Mouse (Mus musculus): ENCODE results near the gene Tfg.
A peak's percentile ranks its signal among the peaks of the same experiment; 100 is the strongest.

Tfg gene

GRCm38 (mm10) chr16:56717224-56718200 lies at the start of gene Tfg:
TSS of gene Tfg (minus strand) at chr16:56717450.
- DNase-seq (ENCODE audit: low spot score), result peak; percentile 98

GRCm38 (mm10) chr16:56729060-56729459 lies 11.8 kb upstream of the Tfg start:
- no peak for DNase-seq (ENCODE audit: low spot score)

GRCm38 (mm10) chr16:56724927-56725326 lies 7.7 kb upstream of the Tfg start:
- DNase-seq (ENCODE audit: low spot score), result no peak

DNA sequence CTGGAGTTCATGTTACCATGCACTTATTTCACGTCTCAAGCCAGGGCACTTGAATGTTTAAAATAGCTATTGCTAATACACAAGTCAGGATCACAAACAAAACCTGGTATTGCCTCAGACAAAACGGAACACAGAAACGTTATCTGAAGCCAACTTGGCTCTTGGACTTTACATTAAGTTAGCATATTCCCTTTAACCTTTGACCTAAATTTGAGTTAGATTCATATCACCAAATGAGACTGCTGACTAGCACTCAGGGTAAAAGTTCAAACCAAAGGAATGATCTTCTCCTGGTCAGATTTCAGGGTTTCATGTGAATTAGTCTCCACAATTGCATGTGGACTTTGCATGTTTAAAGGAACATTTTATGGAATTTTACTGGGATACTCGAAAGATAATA lies 5.1 kb upstream of the Tfg start:
- DNase-seq (ENCODE audit: low spot score), result no peak

GRCm38 (mm10) chr16:56719031-56719430 lies 1.8 kb upstream of the Tfg start:
- no peak for DNase-seq (ENCODE audit: low spot score)

- DNase-seq (ENCODE audit: low spot score), result no peak
Observed at GRCm38 (mm10) chr16:56716557-56717179, 582 bp downstream of the Tfg start.

DNA sequence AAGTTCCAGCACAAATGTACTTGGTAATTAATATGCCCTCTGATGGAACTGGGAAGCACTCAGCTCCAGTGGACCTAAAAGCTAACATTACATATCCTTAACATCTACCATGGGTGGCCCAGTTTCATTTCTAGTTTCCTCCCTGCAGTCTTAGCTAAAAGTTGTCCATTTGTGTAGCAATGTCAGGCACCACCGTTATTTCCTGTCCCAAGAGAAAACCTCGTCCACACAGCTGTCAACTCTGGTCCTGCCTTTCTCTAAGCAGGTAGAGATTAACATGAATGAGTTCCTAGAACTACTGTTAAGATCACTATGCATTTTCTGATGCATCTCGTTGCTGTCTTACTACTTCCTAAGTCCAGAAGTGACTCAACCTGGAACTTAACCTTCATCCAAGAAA lies 1.6 kb downstream of the Tfg start:
- DNase-seq (ENCODE audit: low spot score), result no peak

DNA sequence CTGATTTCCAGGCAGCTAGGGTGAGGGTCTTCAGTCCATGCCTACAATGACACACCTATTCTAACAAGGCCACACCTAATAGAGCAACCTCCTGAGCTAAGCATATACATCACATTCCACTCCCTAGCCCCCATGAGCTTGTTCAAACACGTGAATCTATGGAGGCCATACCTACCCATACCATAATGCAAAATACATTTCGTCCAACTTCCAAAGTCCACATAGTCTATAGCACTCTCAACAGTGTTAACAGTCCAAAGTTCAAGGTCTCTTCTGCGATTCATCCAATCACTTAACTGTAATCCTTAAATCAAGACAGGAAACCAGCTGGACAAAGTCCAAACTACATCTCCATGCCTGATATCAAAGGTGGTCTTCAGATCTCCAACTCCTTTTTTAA lies 7.2 kb downstream of the Tfg start:
- DNase-seq (ENCODE audit: low spot score), result no peak

- DNase-seq (ENCODE audit: low spot score), result no peak
Observed at GRCm38 (mm10) chr16:56705731-56706130, 11.5 kb downstream of the Tfg start.

GRCm38 (mm10) chr16:56700898-56701297 lies 16.4 kb downstream of the Tfg start:
- DNase-seq (ENCODE audit: low spot score), result no peak

DNA sequence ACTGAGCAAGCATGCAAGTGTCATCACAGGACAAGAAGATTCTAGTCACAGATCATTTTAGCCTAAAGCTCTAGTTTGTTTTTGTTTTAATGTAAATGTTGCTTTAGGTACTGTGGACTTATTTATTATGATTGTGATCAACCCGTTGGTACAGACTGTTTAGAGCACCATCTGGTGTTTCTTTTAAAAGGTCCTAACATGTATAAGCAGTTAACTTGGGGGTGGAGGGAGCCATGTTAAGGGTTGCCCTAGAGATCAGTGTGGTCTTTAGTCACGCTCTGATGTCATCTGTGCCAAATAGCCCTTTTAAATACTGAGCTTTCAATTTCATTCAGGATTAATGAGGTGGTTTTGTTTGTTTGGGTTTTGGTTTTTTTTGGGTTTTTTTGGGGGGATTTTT lies 20.8 kb downstream of the Tfg start:
- no peak for DNase-seq (ENCODE audit: low spot score)

DNA sequence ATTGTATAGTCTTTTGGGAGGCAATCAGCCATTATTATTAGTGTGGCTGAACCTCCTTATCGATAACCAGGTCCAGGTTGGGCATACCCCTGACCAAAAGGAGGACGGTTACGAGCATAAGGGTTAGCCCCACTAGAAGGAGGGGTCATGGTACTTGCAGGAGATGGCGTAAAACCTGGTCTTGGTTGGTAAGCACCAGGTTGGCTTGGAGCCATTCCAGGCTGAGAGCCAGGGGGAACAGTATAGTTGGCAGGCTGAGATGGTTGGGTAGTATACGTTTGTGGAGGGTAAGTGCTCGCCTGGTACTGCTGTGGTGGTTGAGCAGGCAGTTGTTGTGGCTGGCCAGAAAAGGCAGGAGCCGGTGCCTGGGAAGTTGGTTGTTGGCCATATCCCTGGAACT lies 26.5 kb downstream of the Tfg start:
- no peak for DNase-seq (ENCODE audit: low spot score)

GRCm38 (mm10) chr16:56686747-56687146 lies 30.5 kb downstream of the Tfg start:
- no peak for DNase-seq (ENCODE audit: low spot score)

GRCm38 (mm10) chr16:56681010-56681645 lies 36.1 kb downstream of the Tfg start:
- DNase-seq (ENCODE audit: low spot score), result no peak

DNA sequence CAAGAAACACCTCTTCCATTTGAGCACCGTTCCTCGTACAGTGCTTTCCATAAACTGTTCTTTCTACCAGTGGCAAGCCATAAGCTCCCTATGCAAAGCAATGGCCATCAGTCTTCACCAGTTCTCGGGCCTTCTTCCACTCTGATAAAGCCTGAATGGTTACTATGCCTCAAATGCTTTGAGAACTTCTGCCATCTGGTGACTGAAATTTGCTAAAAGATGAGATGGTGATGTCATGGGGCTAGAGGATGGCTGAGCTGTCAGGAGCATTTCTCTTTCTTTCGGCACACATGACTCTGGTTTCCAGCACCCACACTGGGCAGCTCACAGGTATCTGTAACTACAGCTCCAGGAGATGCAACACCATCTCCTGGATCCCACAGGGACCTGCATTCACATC lies 40.1 kb downstream of the Tfg start:
- DNase-seq (ENCODE audit: low spot score), result peak; percentile 9

- DNase-seq (ENCODE audit: low spot score), result no peak
Observed at GRCm38 (mm10) chr16:56673420-56673819, 43.8 kb downstream of the Tfg start.

- DNase-seq (ENCODE audit: low spot score), result no peak
Observed at GRCm38 (mm10) chr16:56670941-56671340, 46.3 kb downstream of the Tfg start.

- no peak for DNase-seq (ENCODE audit: low spot score)
Observed at GRCm38 (mm10) chr16:56669520-56669919, 47.7 kb downstream of the Tfg start.

- DNase-seq (ENCODE audit: low spot score), result no peak
Observed at GRCm38 (mm10) chr16:56658866-56659265, 58.4 kb downstream of the Tfg start.

DNA sequence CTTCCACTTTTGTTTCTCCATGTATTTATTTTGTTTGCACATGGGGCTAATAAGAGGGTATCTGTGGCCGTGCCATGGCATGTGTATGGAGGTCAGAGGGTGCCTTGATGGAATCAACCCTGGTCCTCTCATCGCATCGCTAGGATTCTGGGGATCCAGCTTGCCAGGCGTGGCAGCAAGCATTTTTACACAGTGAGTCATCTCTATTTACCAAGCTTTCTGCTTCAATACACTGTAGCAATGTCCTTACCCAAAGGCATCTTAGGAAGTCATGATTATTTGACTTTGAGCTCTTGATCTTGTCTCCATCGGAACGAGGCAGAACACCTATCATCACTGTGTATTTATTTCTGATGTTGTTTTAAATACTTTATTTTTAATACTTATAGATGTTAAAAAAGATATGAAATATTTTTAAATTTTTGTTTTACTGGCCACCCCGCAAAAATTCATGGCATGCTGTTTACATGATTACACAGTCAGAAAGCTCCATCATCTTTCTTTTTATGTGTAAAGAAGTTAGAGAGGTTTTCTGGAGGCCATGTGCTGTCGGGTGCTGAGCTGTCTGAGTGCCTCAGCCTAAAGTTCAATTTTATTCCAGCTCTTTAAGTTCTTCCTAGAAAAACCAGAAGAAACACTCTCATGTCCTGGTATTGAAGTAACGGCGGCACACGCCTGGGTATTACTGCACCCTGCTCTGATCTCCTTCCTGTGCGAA lies 61.9 kb downstream of the Tfg start:
- DNase-seq (ENCODE audit: low spot score), result no peak

DNA sequence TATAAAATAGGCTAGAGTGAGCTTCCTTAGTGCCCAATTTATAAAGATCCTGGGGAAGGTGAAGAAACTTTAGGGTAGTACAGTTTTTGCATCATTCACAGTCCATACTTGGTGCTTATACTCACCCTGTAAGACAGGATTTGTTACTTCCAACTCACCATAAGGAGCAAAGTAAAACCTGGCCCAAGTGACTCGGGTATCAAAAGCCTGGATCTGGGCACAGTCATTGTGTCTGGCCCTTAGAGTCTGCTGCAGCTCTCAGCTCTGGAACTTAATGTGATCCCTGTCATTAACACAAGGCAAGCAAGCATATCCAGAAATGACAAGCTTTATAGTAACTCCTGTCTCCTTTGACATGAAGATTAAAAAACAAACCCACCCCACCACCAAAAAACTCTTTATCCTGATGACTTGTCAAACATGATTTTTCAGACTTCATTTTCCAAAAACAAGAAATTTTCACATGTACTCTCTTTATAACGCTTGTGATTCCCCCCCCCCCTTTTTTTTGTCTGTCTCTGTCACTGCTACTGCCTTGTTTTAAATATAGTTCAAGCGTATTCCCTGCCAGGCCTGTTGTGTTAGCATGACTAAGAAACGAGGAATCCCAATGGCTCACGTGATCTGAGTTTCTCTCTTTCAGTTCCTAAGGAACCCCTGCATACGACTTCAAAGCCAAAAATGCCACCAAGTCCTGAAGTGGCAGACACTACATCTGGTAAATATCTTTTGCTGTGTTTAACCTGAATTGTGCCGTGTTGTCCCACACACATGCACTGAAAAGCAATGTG lies 70.7 kb downstream of the Tfg start:
- no peak for DNase-seq (ENCODE audit: low spot score)

Measured in MN1 (cell line).